In the genomic region with DNA sequence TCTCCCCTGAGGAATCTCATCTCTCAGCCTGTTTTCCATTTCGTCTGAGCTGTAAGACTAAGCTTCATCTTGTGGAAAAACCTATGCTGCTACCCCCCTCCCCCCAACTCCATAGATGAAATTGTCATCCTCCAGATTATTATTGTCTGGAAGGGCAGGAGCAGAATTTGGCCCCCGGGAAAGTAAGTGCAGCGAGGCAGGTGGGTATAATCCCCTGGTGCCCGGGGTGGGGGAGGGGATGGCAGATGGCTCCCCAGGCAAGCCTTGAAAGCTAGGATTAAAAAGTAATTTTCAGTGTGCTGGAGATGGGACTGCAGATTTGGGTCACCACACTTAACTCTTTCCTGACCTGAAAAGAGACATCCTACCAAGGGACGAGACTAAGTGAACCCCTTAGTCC, we compare ENCODE assay signal across 16 mouse cellular contexts. TPM values are rescaled to one million over a fixed set of nuclear protein-coding genes. Genes with fewer than 3 reads are reported as not detected.
DNase-seq lines count a peak whose midpoint lies in the region; ATAC-seq and TF ChIP-seq lines count a peak whose summit lies in the region.
"Had no signal": no experiment of that assay in that cellular context is flagged by ENCODE, and none has a peak within 500 bp of the region (broad histone marks: within the 10 kb centered on the region; RNA-seq: fewer than 3 reads in every experiment).

No protein-coding gene starts in this region.

- intact Hi-C loops in left cerebral cortex, postnatal 4 days (cut with DNase I): no loop called here
- intact Hi-C loops in left cerebral cortex, postnatal 36 days (cut with DNase I): no loop called here

- no peak for TF ChIP-seq CTCF in brain, embryonic 14.5 days (IDR thresholded peaks at IDR 0.05; ENCODE audit: borderline replicate concordance, extremely low read depth, insufficient read depth, insufficient read length)

- DNase-seq in cerebellum, postnatal 10 days: peak; percentile 63 to 77
- DNase-seq in cerebellum, adult 9-11 months: no peak
- DNase-seq in left cerebral cortex, postnatal 4 days: peak; percentile 69
- DNase-seq in left cerebral cortex, postnatal 36 days (ENCODE audit: low spot score in 2 of 2): no peak
- peak; percentile 48 for DNase-seq in brain, embryonic 14.5 days (ENCODE audit: low read depth)
- peak; percentile 81 for DNase-seq in retina, adult 2 months (ENCODE audit: low read depth, low spot score)
- DNase-seq in kidney, postnatal 10 days: no peak
- DNase-seq: adrenal gland, postnatal 10 days; B cell, adult 2 months; cerebellum, adult 18-20 months; gastrocnemius, postnatal 14 days; heart, postnatal 36 days had no signal

- TF ChIP-seq POLR2A in brain, embryonic 14.5 days (IDR thresholded peaks at IDR 0.05; ENCODE audit: borderline replicate concordance, extremely low read depth, insufficient read depth, insufficient read length, poor library complexity, severe bottlenecking): no peak

- ATAC-seq in frontal cortex, adult (ENCODE audit: low TSS enrichment): no peak
- ATAC-seq: CD4-positive, CD25-positive, alpha-beta regulatory T cell, adult 4 months; forebrain, embryonic 14.5 days; hindbrain, embryonic 16.5 days had no signal

RNA-seq across cellular contexts. Expression of a gene that starts 10.7 kb away (rescaled TPM):
- total RNA-seq in left cerebral cortex, postnatal 4 days (2021): 10 to 100 TPM; 16.8 to 17.5 TPM
- 10 to 100 TPM; 15.9 to 16.8 TPM for total RNA-seq in left cerebral cortex, postnatal 36 days (2021)
- polyA plus RNA-seq in brain, embryonic 14.5 days (2012; rRNA removed): 31.7 and 52.6 TPM in 2 replicates

Comparison
In these comparisons a context has a peak if more than half of its experiments do, and no peak if none do; other contexts are left out.
1. DNase-seq: peak in cerebellum, postnatal 10 days (2 of 2), left cerebral cortex, postnatal 4 days (single experiment), brain, embryonic 14.5 days (single experiment) and retina, adult 2 months (single experiment); none in cerebellum, adult 9-11 months (single experiment), left cerebral cortex, postnatal 36 days (0 of 2) and kidney, postnatal 10 days (single experiment).